Mouse (Mus musculus) v-Abl transformed pro-B cells (cell line): ENCODE data around the gene Ism1.

ENCODE experiments used
- in situ Hi-C, 2 experiments: fragments of 400-800 bp; cut with MboI; formaldehyde crosslinking; loops; one replicate each; pipeline ENCODE4 v1.15.1; 2025; ENCODE audit not compliant: unreplicated experiment in 2 of 2

Ism1 gene

GRCm38 (mm10) chr2:139711640-139712039 is 33.7 kb downstream of the Ism1 start:
- in situ Hi-C loops: no loop called here

- in situ Hi-C loops: no loop called here
Measured at GRCm38 (mm10) chr2:139712046-139712445, 34.1 kb downstream of the Ism1 start.

- in situ Hi-C loops: no loop called here
Measured at GRCm38 (mm10) chr2:139714206-139714605, 36.2 kb downstream of the Ism1 start.

GRCm38 (mm10) chr2:139717772-139718171 is 39.8 kb downstream of the Ism1 start:
- in situ Hi-C loops: no loop called here

GRCm38 (mm10) chr2:139722700-139723099 is 44.7 kb downstream of the Ism1 start:
- in situ Hi-C loops: no loop called here

GRCm38 (mm10) chr2:139723304-139723703 is 45.3 kb downstream of the Ism1 start:
- in situ Hi-C loops: no loop called here

GRCm38 (mm10) chr2:139724202-139724838 is 46.3 kb downstream of the Ism1 start:
- in situ Hi-C loops: no loop called here

- in situ Hi-C loops: no loop called here
Measured at GRCm38 (mm10) chr2:139725328-139725727, 47.4 kb downstream of the Ism1 start.

- in situ Hi-C loops: no loop called here
Measured at GRCm38 (mm10) chr2:139728060-139728459, 50.1 kb downstream of the Ism1 start.

- in situ Hi-C loops: no loop called here
Measured at GRCm38 (mm10) chr2:139729377-139729776, 51.4 kb downstream of the Ism1 start.

- in situ Hi-C loops: no loop called here
Measured at GRCm38 (mm10) chr2:139742381-139742780, 64.4 kb downstream of the Ism1 start.

GRCm38 (mm10) chr2:139757021-139757420 is 79.0 kb downstream of the Ism1 start:
- in situ Hi-C loops: no loop called here

GRCm38 (mm10) chr2:139757456-139757855 is 79.5 kb downstream of the Ism1 start:
- in situ Hi-C loops: no loop called here

GRCm38 (mm10) chr2:139764355-139764754 is 86.4 kb downstream of the Ism1 start:
- in situ Hi-C loops: no loop called here

GRCm38 (mm10) chr2:139774949-139775570 is 97.1 kb downstream of the Ism1 start:
- in situ Hi-C loops: loop anchor here (5.0 to 10.0 kb wide), 2 partner anchors 382 to 650 kb away; no protein-coding TSS in a partner anchor

GRCm38 (mm10) chr2:139776644-139777043 is 98.7 kb downstream of the Ism1 start:
- in situ Hi-C loops: loop anchor here (5.0 to 10.0 kb wide), 2 partner anchors 381 to 648 kb away; no protein-coding TSS in a partner anchor

GRCm38 (mm10) chr2:139778283-139778682 is 100.3 kb downstream of the Ism1 start:
- in situ Hi-C loops: loop anchor here (5.0 to 10.0 kb wide), 2 partner anchors 379 to 647 kb away; no protein-coding TSS in a partner anchor

GRCm38 (mm10) chr2:139783318-139783850 is 105.4 kb downstream of the Ism1 start:
- in situ Hi-C loops: no loop called here

- in situ Hi-C loops: no loop called here
Measured at GRCm38 (mm10) chr2:139784465-139784864, 106.5 kb downstream of the Ism1 start.

- in situ Hi-C loops: loop anchor here in 1 of 2 experiments (5.0 kb wide), 1 partner anchor 38 kb away; no protein-coding TSS in a partner anchor
Measured at GRCm38 (mm10) chr2:139784946-139785345, 107.0 kb downstream of the Ism1 start.

- in situ Hi-C loops: loop anchor here in 1 of 2 experiments (5.0 kb wide), 1 partner anchor 41 kb away; no protein-coding TSS in a partner anchor
Measured at GRCm38 (mm10) chr2:139788658-139789057, 110.7 kb downstream of the Ism1 start.
